Mouse (Mus musculus): ENCODE results near the gene Ncam1.

Gene Ncam1

DNA sequence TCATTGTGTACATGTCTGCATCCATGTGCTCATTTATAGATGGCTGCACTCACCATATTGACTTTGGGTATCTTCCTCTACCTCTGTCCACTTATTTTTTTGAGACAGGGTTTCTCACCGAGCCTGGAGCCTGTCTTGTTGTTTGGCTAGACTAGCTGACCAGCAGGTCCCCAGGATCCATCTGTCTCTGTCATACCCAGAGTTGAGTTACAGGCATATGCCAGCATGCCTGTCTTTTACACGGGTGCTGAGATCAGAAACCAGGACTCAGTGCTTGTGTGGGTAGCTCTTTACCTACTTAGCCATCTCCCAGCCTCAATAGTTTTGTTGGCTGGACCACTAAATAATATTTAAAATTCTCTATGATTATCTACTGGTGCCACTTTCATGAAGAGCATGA lies 180.5 kb downstream of the Ncam1 start:
- no peak for DNase-seq

DNA sequence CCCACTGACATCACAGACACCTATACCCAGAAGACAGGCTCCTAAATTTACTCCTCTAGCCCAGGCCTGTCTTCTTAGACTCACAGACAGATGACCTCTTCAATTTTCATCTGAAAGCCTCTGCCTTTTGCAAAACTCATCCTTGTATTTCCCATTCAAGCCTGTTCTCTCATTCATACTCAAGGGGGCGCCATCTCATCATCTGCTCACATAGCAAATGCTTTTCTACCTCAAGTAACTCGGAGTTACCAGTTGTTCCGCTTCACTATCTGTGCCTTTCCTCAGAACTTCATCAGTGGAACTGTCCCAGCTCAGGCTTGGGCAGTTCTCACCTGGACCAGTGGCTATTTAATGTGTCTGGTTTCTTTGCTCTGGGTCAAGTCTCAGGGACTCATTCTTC lies 181.5 kb downstream of the Ncam1 start:
- peak; percentile 11 for DNase-seq

DNA sequence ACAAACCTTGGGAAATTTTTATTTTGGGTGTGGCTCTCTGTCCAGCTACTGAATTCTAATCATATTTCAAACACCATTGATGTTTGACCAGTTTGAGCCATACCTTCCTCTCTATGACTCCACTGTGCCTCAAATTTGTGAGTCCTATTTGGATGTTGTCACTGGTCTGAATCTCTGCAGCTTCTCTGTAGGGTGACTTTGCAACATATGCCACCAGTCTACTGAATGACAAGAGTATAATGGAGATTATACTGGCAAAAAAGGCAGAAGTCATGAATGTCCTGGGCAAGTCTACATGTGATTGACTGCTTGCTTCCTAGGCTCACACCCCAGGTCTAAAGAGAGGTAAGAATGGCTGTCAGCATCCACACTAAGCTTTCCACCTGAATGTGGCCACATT lies 186.3 kb downstream of the Ncam1 start:
- no peak for DNase-seq

DNA sequence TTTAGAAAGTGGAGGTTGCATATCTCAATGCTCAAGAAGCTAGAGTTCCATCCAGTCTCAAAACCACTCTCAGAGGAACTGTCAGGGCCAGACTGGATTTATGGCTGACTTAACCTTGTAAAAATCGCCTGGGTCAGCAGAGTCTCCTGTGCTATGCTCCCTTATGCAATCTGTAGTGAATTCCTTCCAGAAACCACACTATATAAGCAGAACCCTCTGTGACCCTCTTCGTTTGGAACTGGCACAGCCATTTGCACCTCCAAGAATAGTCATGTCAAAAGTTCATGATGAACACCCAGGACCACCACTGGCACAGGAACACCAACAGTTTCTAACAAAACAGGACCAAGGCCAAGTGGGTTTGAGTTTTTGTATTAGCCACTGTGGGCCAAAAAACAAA lies 190.5 kb downstream of the Ncam1 start:
- DNase-seq: no peak

DNA sequence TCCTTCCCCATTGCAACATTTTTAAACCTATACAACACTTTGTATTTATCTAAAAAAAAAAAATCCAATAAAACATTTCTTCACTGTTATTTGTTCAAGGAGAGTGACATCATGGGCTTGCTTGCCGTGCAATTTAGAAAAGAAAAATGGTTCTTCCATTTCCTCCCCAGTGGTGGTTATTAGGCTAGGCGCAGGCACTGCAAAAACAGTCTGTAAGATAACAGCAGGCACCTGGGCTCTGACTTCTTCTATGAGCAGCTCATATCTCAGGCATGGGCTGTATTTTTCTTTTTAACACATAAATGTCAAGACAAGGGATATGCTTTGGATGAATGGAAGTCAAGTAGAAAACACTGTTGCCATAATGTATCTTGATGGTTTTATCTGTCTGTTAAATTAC lies 192.0 kb downstream of the Ncam1 start:
- DNase-seq: no peak

DNA sequence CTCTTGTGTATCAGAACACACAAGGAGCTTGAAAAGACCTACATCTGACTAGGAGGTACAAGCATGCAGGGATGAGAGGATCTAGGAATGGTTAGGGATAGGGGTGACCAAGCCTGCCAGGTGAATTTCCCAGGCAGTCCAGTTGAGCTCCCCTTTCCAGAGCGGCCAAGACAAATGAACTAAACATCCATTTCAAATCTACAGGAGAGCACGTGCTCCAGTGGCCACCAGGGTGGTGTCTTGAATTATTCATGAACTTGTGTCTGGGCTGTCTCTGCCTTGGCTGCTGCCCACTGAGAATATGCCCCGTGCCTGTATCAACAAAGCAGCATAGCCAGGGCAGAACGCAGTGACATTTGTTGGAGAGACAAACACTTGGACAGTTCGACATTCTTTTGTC lies 192.4 kb downstream of the Ncam1 start:
- DNase-seq: no peak

DNA sequence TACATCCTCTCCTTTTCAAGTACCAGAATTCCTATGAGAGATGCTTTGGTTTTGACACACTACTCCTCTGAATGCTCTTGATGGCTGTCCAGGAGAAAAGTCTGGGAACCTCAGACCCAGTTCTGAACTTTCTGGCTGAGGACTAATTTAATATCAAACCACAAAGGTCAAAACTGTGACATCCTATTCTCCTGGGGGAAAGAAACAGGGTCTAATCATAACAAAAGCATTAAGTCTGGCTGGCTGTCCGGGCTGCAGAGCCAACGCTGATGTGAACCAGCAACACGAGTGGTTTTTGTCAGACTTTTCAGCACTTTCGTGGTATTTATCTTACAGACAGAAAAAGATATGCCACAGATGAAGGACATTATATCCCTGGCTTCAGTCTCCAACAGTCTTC lies 192.9 kb downstream of the Ncam1 start:
- no peak for DNase-seq

DNA sequence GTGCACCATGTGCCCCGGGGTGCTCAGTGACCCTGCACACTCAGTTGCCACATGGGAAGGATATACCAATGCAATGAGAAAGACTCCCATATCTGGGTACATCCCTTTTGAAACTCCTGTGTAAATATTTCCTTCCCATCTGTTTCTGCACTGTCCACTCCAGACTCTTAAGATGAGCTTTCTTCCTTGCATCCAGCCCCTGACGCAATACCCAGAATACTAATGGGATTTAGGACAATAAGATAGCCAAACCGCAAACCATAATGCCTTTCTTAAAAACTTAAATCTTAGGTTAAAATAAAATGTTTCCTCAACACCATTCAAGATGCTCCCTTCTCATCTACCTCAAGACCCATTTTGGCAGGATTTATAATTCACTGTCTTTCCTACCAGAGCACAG lies 193.4 kb downstream of the Ncam1 start:
- no peak for DNase-seq

DNA sequence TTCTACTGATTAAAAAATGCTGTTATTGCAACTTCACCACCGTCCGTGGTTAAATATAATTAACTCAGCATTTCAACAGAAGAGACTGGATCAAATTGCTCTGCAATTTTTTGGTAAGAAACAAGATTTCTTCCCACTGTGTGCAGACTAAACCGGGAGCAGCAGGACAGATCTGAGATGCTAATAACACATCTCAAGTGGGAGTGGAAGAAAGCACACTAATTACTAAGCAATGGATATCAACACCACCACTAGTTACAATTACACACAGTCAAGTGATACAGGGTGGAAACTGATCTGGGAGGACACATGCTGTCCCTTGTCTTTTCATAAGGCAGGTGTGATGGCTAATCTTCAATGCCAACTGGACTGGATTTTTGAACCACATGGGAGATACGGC lies 197.5 kb downstream of the Ncam1 start:
- no peak for DNase-seq

DNA sequence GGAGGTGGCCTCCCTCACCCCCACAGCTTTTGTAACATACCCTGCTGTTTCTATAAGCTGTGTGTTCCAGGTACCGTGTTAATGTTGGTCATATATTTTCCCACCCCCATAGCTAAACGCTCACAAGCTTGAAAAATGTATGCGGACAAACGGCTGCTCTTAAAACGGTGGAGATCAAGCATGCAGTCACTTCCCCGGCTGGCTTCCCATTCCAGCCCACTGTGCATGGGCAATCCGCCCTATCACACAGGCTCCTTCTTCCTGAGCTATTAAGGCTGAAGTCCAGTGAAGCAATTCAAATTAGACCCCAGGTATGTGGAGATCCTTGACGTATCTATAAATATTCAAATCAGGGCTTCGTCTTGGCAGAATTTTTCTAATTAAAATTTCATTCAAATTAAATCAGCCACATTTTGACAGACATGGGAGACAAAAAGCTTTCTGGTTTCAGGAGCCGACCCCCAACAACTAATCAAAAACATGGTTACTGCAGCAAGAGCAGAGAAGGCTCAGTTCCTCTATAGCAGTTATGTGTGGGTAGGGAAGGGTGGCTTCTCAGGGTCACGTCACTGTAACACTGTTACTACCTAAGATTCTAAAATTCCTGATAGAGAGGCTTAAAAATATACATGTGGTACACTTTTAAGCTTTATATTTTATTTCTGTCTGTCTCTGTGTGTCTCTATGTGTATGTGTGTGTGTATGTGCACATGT lies 202.9 kb downstream of the Ncam1 start:
- no peak for DNase-seq

DNA sequence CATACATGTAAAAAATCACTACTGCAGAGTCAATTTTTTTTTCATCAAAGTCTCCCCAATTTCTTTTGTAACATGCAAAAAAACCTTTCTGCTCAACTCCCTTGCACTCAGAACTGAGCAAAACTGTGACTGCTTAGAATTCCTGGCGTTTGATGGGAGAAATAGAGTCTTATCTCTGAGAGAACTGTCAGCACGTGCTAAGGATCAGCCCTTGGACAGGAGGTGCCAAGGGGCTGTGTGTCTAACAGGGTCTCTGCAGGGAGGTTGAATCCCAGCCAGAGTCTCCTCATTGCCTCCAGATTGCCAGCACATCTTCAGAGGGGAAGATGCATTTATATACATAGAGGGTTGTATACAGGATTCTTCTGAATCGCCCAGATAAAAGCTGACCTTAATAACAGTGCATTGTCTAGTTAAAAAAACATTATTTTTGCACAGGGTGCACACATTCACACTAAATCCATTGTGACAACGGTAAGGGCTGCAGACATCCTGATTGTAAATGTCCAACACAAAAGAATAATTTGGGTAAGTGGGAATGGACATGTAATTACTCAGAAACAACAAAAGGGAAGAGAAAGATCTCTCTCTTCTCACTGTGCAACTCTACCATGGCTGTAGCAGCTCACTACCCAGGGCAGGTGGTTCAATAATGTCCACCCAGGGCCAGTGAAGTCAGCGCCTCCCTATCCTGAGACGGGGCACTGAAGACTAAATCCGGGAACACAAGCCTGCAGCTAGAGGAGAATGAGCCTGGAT lies 203.7 kb downstream of the Ncam1 start:
- no peak for DNase-seq

DNA sequence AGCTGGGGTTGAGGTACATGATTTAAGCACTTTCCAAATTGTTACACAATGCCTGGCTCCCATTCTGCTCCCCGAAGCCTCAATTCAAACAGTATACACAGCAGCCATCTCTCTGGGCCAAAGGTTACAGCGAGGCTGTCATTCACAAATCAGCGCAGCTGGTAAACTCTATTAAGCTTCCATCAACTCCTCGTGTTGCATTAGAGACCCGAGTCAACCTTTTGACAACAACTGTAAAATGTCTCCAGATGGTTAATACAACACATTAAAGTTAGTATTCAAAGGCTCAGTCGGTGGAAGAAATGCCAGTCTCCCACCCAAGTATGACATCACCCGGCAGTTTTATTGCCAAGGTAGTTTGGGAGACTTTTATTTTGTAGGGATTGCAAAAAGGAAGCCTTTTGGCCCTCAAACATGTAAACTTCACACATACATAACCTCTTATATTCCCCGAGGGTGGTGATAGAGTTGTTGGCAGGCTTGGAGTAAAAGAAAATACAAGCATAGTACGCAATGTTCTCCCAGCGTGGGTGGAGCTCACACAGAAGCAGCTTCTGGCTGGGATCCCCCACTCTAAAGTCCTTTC lies 204.7 kb downstream of the Ncam1 start:
- DNase-seq: no peak

DNA sequence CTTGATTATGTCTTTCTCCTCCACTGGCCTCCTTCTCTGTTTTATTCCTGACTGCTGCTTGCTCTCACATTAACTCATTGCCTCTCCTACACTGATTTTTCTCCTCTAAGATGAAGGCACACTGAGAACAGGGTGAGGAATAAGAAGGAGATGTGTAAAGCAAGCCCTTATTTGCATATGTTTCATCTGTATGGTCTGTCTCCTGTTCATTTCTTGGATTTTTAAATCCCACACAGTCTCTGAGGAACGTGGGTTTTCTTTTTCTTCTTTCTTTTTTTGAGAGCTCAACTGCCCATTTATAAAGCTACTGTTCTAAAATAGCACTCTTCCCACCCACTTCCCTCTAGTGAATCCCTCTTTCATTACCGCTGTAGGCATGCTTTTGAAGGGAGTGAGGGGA lies 206.7 kb downstream of the Ncam1 start:
- DNase-seq: no peak

DNA sequence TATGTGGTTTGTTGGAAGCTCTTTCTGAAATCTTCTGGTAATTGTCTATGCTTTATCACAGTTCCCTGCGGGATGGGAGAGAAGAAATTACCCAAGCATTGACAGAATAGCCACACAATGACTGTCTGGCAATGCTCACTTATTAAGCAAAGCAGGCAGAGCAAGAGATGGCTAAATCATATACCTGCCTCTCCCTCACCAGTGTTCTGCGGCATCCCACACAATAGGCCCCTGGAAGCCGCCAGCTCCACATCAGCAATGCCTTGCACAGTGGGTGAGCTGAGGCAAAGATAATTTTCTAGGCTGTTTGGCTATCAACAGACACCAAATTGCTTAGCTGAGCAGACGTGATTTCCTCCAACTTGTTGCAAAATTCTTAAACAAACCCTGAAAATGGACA lies 208.5 kb downstream of the Ncam1 start:
- DNase-seq: no peak

DNA sequence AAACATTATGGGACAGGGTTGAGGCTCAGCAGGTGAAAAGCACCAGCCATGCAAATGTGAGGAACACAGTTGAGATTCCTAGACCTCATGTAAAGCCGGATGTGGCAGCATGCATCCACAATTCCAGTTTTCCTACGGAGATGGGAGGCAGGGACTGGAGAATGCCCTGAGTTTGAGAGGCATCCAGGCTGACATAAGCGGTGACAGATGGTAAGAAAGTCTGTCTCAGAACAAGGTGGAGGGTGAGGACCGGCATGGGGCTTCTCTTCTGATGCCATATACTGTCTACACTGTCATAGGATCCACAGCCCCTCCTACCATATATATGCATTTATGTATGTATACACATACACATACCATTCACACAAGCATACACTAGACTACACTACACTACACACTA lies 221.6 kb downstream of the Ncam1 start:
- no peak for DNase-seq

DNA sequence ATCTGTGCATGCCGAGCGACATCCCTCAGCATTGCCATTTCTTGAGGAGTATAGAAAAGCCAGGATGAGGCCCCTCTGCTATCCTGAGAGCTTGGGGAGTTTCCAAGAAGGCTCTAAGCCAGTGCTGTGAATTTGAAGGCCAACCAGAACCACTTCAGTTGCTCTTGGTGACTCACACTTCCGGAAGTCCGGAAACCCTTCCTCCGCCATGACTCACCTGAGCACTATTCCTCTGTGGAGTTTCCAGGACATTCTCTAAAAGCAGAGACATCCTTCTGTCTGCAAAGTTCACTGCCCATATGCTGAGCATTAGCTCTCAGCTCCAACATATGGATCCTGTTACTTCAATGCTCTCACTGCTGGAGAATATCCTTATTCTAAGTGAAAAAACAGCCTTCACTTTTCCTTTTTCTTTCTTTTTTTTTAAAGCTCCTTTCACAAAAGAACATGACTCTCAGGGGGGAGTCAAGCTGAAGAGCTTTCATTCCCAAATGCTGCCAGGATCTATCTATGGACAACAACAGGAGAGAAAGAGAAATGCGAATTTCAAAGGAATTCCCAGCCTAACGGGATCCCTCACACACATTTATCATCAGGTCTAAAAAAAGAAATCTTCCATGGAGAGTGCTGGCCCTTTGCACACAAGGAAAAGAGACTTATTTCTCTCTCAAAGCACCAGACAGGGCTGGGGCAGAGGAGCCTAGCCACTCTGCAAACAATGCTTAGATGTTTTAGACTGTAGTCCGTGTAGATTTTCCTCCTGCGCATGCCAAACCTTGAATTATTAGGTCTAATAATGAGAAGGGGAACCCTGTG lies 226.8 kb downstream of the Ncam1 start:
- no peak for DNase-seq

DNA sequence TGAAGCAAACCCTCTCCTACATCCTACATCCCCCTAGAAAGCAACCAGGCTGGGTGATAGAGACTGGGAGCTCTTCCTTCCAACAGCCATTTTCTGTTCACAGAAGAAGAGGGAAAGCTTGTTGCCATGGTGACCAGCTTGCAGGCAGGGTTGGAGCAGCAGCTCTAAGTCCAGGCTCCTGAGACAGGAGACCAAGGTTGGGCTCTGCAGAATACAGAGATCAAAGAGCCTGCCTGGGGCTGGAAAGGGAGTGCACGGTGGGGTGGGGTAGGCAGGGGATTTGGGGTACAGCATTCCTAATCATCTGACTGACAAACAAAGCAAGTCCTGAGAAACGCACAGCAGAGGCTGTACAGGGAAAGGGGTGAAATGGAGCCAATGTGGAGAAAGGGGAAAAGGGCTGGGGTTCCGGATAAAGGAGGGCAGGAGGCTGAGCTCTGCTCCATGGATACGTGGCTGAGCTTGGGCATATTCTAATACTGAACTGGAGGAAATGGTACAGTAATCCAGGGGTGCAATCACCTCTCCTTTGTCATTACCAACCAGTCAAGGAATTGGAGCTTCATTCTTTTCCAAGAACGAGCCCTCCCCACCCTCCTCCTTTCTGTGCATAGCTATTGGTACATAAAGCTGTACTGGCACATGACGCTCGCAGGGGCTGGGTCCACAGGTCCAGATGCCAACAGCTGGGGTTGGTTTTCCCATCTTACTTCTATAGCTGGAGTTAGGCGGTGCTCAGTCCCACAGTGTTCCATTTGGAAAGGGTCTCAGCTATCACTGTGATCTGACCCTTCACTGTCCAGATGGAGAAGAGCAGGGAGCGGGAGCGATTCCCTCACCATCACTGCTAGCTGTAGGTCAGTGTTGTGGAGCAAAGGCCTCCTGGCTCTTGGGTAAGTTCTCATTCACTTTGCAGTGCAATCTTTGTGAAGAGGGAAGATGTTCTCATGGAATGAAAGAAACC lies 227.7 kb downstream of the Ncam1 start:
- DNase-seq: no peak

DNA sequence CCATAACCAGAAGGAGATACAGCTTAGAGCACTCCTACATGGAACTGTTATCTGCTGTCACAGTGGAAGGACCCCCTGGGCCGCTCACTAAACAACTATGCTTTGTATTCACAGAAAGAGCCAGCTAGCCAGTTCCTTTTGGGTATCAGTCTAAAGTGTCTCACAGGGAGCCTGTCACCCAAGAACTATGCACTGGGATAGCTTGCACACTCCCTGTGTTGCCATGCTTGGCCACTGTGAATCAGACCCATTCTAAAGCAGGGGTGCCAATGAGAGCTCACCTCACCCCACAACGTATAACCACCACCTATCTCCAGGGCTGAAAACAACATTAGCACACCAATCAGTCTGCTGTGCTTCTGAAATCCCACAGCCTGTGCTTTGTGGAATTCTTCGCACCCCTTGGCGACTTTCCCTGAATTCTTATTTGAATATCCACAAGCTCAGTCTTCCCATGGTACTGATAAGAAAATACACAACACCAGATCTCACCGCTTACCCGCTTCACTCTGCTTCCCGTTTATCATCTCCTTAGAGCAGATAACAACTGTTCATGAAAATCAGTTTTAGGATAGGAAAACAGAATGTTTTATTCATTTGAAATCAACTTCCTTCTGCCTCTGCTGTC lies 228.6 kb downstream of the Ncam1 start:
- DNase-seq: no peak

DNA sequence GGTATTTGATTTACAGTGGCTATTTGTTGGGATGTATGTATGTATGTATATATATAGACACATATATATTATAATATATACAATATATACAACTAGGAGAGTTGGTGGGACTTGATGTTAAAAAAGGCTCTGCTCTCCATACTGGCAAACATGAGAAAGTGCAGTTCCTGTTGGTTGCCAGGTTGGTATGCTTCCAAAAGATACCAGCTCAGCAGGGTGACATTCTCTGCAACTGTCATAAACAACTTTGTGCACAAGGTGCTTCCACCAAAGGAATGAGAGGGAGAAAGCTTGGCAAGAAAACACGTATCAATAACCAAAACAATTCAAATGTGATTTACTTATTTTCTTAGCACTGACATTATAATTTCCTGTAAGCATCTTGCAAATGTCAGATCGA lies 232.9 kb downstream of the Ncam1 start:
- DNase-seq: no peak

DNA sequence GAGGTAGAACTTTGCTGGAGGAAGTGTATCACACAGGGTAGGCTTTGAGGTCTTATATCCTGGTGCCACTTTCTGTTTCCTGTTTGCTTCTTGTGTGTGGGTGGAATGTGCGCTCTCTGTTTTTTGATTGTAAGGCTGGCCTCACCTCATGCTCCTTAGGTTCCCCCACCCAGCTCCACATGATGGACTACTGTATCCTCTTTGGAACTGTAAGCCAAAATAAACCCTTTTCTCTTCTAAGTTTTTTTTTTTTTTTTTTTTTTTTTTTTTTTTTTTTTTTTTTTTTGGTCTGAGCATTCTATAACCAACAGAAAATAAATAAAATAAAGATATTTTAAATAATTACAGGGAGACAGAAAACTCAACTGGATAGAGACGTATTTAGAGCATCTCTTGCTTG lies 239.8 kb downstream of the Ncam1 start:
- DNase-seq: no peak

DNA sequence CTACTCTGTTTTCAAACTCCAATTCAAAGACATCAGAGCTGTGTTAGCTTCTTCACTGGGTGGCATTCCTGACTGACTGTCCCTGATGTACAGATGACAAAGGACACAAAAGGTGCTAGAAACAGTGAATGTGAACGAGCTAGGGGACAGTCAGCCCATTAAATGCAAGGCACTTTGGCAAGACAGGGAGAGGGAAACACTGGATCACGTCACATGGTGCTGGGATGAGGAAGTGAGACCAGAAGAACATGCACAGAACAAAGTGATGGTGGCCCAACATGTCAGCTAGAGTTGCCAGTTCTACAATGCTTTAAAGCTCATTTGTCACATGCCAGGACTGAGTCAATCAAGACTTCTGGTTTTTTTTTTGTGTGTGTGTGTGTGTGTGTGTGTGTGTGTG lies 247.4 kb downstream of the Ncam1 start:
- no peak for DNase-seq

DNA sequence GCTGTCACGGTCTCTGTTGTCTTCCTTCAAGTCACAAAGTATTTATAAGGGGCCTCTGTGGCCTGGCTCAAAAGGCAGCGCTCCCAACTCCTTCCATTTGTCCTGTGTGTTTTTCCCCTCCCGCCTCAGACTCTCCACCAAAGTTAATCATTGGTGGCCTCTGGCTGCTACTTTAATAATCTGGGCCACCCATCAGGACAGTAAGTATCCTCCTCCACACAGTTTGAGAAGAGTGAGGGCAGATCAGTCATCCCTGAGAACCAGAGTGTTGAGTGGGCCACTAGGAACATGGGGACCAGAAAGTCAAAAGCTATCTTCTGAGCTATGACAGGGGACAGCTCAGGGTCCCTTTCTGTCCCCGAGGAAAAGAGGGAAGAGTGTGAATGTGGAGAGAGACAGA lies 256.1 kb downstream of the Ncam1 start:
- DNase-seq: no peak
